Mouse (Mus musculus) liver, embryonic 15.5 days (tissue): ENCODE data around the gene 4931409K22Rik. TPM values are rescaled to one million over a fixed set of nuclear protein-coding genes. Genes with fewer than 3 reads are reported as not detected.
A peak's percentile ranks its signal among the peaks of the same experiment; 100 is the strongest.

Source experiments
- ATAC-seq: fragments of 200-750 bp; cut with Nextera tagmentation; 2 replicates; pipeline ENCODE4 v1.8.0; 2017; ENCODE audit warnings: moderate number of reproducible peaks, mild to moderate bottlenecking, moderate library complexity; ENCODE audit not compliant: insufficient read depth
- H3K27ac ChIP-seq: fragments of 300-500 bp; sonication (generic); replicated peaks from 2 replicates; pipeline ENCODE4 v1.5.1; 2015; ENCODE audit warnings: mild to moderate bottlenecking, inconsistent platforms
- H3K27me3 ChIP-seq: fragments of 300-500 bp; sonication (generic); 2 replicates; pipeline ENCODE4 v1.6.1; 2015; ENCODE audit warnings: mild to moderate bottlenecking, inconsistent platforms
- H3K36me3 ChIP-seq: fragments of 300-500 bp; sonication (generic); replicated peaks from 2 replicates; pipeline ENCODE4 v1.6.1; 2015; ENCODE audit warnings: moderate library complexity, mild to moderate bottlenecking, inconsistent platforms
- H3K4me1 ChIP-seq: fragments of 300-500 bp; sonication (generic); replicated peaks from 2 replicates; pipeline ENCODE4 v1.6.1; 2015; ENCODE audit warnings: inconsistent platforms
- H3K4me2 ChIP-seq: fragments of 300-500 bp; sonication (generic); 2 replicates; pipeline ENCODE4 v1.6.1; 2015; ENCODE audit warnings: moderate library complexity, mild to moderate bottlenecking, inconsistent platforms
- H3K4me3 ChIP-seq: fragments of 300-500 bp; sonication (generic); replicated peaks from 2 replicates; pipeline ENCODE4 v1.5.1; 2015; ENCODE audit warnings: mild to moderate bottlenecking, inconsistent platforms
- H3K9ac ChIP-seq: fragments of 300-500 bp; sonication (generic); 2 replicates; pipeline ENCODE4 v1.6.1; 2015; ENCODE audit warnings: moderate library complexity, mild to moderate bottlenecking, inconsistent platforms
- H3K9me3 ChIP-seq: fragments of 300-500 bp; sonication (generic); replicated peaks from 2 replicates; pipeline ENCODE4 v1.6.1; 2016; ENCODE audit warnings: inconsistent platforms
- WGBS: fragments of 180-500 bp; shearing (Covaris S2); methylation state at CpG from one replicate; pipeline ENCODE4 v1.1.7; 2015; ENCODE audit warnings: mixed read lengths; ENCODE audit not compliant: insufficient replicate concordance; 5-methylcytosine and 5-hydroxymethylcytosine counted together
- polyA plus RNA-seq: library from polyadenylated mRNA; unstranded; fragments of >200 nt; fragmentation: Nextera tagmentation; extraction: Ambion mirVana; gene quantifications from 2 replicates; pipeline ENCODE4 v1.2.1, GENCODE M21; 2015

Gene 4931409K22Rik
- polyA plus RNA-seq, result not detected in 2 replicates

DNA sequence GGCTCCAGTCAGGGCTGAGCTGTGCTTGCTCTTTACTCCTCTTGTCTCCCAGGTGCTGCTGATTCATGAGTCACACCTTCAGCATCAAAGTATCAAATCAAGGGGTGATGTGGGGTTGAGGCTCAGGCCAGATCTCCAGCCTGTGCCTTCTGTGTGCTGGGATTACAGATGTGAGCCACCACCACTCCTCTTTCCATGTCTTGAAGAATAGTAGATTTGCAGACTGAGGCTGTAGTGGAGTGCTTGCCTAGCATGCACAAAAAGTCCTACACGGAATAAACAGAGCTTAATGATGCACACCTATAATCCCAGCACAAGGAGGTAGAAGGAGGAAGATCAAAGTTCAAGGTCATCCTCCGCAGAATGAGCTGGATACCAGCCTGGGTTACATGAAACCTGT lies at the start of gene 4931409K22Rik:
Gene 4931409K22Rik (minus strand): TSS at position 101 of the 400 bp plus-strand sequence.
- H3K27ac ChIP-seq, result no peak within 1 kb of the TSS
- peaks cover 21% of the 10 kb centered on the region; the same call in 1 of the 2 replicates for H3K27me3 ChIP-seq
- H3K4me1 ChIP-seq, result no peaks in the 10 kb centered on the region
- no peaks in the 10 kb centered on the region for H3K9me3 ChIP-seq
- no peaks in the 10 kb centered on the region for H3K36me3 ChIP-seq
- no peak within 1 kb of the TSS for H3K4me3 ChIP-seq
- 41% methylated on average over 2 of the region's 2 CpGs for WGBS
- no peak within 1 kb of the TSS for H3K9ac ChIP-seq
- ATAC-seq, result no peak
- no peak within 1 kb of the TSS for H3K4me2 ChIP-seq

GRCm38 (mm10) chr5:24605980-24606665 lies 49.5 kb upstream of the 4931409K22Rik start:
- no peak for ATAC-seq
- H3K27ac ChIP-seq, result no peak overlapping the region
- peaks cover 87% of the 10 kb centered on the region for H3K27me3 ChIP-seq

GRCm38 (mm10) chr5:24605321-24605979 lies 48.8 kb upstream of the 4931409K22Rik start:
- 26% methylated on average over 6 of the region's 6 CpGs for WGBS
- peaks cover 94% of the 10 kb centered on the region for H3K27me3 ChIP-seq

More at GRCm38 (mm10) chr5:24605980-24606665, 49.5 kb upstream of the 4931409K22Rik start:
- Histone ChIP-seq H3K4me1 (peaks cover 23% of the 10 kb centered on the region), H3K9ac (no peak overlapping the region), H3K36me3 (no peaks in the 10 kb centered on the region), H3K9me3 (no peaks in the 10 kb centered on the region), H3K4me2 (no peak overlapping the region), H3K4me3 (no peak overlapping the region)
- 37% methylated on average over 14 of the region's 14 CpGs for WGBS

DNA sequence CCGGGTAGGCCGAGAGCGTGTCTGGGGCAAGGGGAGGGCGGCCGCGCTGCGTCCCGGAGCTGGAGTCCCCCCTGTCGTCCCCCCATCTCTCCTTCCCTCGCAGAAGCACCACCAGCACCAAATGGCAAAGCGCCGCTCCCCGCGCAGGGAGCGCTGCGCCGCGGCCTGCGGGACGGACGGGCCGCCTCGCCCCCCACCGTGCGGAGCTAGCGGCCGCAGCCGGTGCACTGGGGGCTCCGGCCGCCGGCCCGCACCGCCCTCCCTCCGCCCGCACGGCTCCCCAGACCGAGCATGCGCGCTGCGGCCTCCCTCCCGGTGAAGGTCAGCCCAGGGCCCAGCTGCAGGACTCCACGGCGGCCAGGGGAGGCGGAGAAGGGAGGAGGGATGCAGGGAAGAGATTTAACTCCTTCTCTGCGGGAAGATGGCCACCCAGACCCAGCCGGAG lies 48.1 kb upstream of the 4931409K22Rik start:
- H3K9ac ChIP-seq, result no peak overlapping the region
- H3K9me3 ChIP-seq, result no peaks in the 10 kb centered on the region
- H3K4me1 ChIP-seq, result peaks cover 23% of the 10 kb centered on the region
- WGBS, result under 1% methylated on average over 46 of the region's 46 CpGs
- H3K4me2 ChIP-seq, result peak overlapping the region; percentile 53
- peak overlapping the region; percentile 49 for H3K4me3 ChIP-seq
- no peaks in the 10 kb centered on the region for H3K36me3 ChIP-seq
- H3K27me3 ChIP-seq, result peaks cover 99% of the 10 kb centered on the region
- peak; percentile 59; the same call in 1 of the 2 replicates for ATAC-seq
- H3K27ac ChIP-seq, result no peak overlapping the region

More at GRCm38 (mm10) chr5:24605321-24605979, 48.8 kb upstream of the 4931409K22Rik start:
- Histone ChIP-seq H3K27ac (no peak overlapping the region), H3K9ac (no peak overlapping the region), H3K4me1 (peaks cover 23% of the 10 kb centered on the region), H3K4me2 (peak overlapping the region; percentile 53), H3K9me3 (no peaks in the 10 kb centered on the region), H3K4me3 (no peak overlapping the region), H3K36me3 (no peaks in the 10 kb centered on the region)
- ATAC-seq, result no peak

DNA sequence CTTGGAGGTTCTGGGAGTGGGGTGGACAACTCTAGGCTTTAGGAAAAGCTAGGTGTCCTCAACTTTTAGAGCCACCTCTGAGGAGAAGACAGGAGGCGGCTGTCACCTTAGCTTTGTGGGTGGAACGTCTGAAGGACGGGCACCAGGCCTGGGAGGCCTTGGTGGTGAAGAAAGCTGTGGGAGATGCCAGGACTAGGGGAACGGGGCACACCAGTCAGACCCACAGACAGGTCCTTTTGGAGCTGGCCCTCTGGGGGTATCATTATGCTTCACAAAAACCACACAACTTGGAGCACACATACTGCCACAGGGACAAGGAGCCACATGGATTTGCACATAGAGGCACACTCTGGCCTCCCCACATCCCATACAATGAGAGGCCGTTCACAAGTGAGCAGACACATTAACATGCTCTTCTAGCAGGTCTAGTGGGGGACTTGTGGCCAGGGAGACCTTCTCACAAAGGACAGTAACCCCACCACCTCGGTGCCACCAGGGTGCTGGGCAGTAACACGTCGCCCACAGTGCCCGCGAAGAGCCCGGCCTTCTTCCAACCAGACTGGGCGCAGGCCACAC lies 47.6 kb upstream of the 4931409K22Rik start:
- Histone ChIP-seq H3K4me2 (peak overlapping the region; percentile 53), H3K4me1 (peaks cover 23% of the 10 kb centered on the region), H3K4me3 (peak overlapping the region; percentile 49), H3K9ac (no peak overlapping the region), H3K27me3 (peaks cover 99% of the 10 kb centered on the region), H3K36me3 (no peaks in the 10 kb centered on the region), H3K27ac (no peak overlapping the region), H3K9me3 (no peaks in the 10 kb centered on the region)
- 24% methylated on average over 12 of the region's 12 CpGs for WGBS
- ATAC-seq, result no peak

- Histone ChIP-seq H3K9me3 (no peaks in the 10 kb centered on the region), H3K27ac (no peak overlapping the region), H3K4me1 (peaks cover 24% of the 10 kb centered on the region), H3K4me3 (no peak overlapping the region), H3K36me3 (no peaks in the 10 kb centered on the region), H3K4me2 (peak overlapping the region; percentile 68), H3K27me3 (peaks cover 100% of the 10 kb centered on the region), H3K9ac (no peak overlapping the region)
- ATAC-seq, result no peak
- WGBS, result 60% methylated on average over 8 of the region's 8 CpGs
Measured at GRCm38 (mm10) chr5:24603431-24604010, 46.9 kb upstream of the 4931409K22Rik start.

GRCm38 (mm10) chr5:24602751-24603343 lies 46.2 kb upstream of the 4931409K22Rik start:
- no peaks in the 10 kb centered on the region for H3K36me3 ChIP-seq
- 3% methylated on average over 16 of the region's 16 CpGs for whole genome bisulfite sequencing
- peak overlapping the region; percentile 68 for H3K4me2 ChIP-seq
- peak overlapping the region; percentile 44 for H3K4me3 ChIP-seq
- peak; percentile 35; the same call in 1 of the 2 replicates for ATAC-seq
- H3K27ac ChIP-seq, result peak overlapping the region; percentile 45
- no peaks in the 10 kb centered on the region for H3K9me3 ChIP-seq
- H3K27me3 ChIP-seq, result peaks cover 100% of the 10 kb centered on the region
- H3K9ac ChIP-seq, result no peak overlapping the region
- peaks cover 29% of the 10 kb centered on the region for H3K4me1 ChIP-seq

- under 1% methylated on average over 73 of the region's 73 CpGs for WGBS
- Histone ChIP-seq H3K27ac (peak overlapping the region; percentile 45), H3K9me3 (no peaks in the 10 kb centered on the region), H3K9ac (0 out of 2 replicates have a peak overlapping the region, but pooled peaks have one; percentile 15), H3K4me3 (peak overlapping the region; percentile 44), H3K27me3 (peaks cover 96% of the 10 kb centered on the region), H3K4me2 (peak overlapping the region; percentile 68), H3K4me1 (peaks cover 30% of the 10 kb centered on the region), H3K36me3 (no peaks in the 10 kb centered on the region)
- ATAC-seq, result peak; percentile 20; the same call in 1 of the 2 replicates
Measured at GRCm38 (mm10) chr5:24601911-24602750, 45.5 kb upstream of the 4931409K22Rik start.

- WGBS, result 2% methylated on average over 33 of the region's 33 CpGs
- Histone ChIP-seq H3K4me2 (peak overlapping the region; percentile 68), H3K36me3 (no peaks in the 10 kb centered on the region), H3K4me1 (peaks cover 38% of the 10 kb centered on the region), H3K9me3 (no peaks in the 10 kb centered on the region), H3K27ac (no peak overlapping the region), H3K27me3 (peaks cover 95% of the 10 kb centered on the region), H3K4me3 (peak overlapping the region; percentile 44), H3K9ac (no peak overlapping the region)
- no peak for ATAC-seq
Measured at GRCm38 (mm10) chr5:24601071-24601835, 44.6 kb upstream of the 4931409K22Rik start.
